Mouse (Mus musculus): ENCODE data around the gene Aaas. TPM values are rescaled to one million over a fixed set of nuclear protein-coding genes. Genes with fewer than 3 reads are reported as not detected.

The Aaas gene
- 47.2 and 52.8 TPM in 2 replicates for polyA plus RNA-seq (2012; rRNA removed; ENCODE audit: low replicate concordance)

GRCm38 (mm10) chr15:102350138-102350941, at the start of gene Aaas:
Gene Aaas (minus strand): TSS chr15:102350771.

DNA sequence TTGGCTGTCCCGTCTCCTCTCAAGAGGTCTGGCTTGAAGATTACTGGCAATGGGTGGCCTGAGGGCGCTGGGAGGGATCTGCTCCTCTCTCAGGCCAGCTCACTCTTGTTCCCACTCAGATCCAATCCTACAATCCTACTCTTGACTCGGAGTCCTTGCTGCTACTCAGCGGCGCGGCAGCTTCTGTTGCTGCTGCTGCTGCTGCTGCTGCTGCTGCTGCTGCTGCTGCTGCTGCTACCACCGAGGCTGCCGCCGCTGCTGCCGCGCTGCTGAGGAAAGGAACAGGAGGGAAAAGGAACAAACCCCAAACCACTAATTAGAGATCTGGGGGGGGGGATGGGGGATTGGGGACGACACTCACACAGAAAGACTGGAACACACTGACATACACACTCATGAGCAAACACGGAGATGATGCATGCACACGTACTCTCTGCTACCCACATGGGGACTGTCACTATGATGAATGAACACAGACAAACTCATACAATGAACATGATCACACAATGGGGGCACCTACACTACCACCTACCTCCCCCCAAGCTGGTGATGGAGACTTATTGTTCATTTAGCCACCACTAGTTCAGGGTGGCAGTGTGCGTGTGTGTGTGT, 16.3 kb upstream of the Aaas start, which contains the start of gene Sp7:
Gene Sp7, minus strand, starts transcription at position 450 of the 612 bp plus-strand sequence.

DNA sequence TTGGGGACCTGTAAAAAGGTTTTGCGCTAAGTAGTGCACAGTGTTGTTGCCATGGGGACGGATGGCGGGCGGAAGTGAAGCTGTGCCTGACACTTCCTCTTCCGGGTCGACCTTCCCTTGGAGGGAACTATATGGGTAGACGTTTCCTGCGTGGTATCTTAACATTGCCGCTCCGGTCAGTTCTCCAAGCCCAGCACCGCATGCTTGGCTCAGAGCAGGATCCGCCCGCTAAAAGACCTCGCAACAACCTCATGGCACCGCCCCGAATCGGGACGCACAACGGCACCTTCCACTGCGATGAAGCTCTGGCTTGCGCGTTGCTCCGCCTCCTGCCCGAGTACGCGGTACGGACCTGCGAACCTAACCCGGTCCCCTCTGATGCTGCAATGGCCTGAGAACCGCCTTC, 19.0 kb downstream of the Aaas start, which contains the start of gene Myg1:
Gene Myg1, plus strand, starts transcription at position 100 of the 406 bp plus-strand sequence.

DNA sequence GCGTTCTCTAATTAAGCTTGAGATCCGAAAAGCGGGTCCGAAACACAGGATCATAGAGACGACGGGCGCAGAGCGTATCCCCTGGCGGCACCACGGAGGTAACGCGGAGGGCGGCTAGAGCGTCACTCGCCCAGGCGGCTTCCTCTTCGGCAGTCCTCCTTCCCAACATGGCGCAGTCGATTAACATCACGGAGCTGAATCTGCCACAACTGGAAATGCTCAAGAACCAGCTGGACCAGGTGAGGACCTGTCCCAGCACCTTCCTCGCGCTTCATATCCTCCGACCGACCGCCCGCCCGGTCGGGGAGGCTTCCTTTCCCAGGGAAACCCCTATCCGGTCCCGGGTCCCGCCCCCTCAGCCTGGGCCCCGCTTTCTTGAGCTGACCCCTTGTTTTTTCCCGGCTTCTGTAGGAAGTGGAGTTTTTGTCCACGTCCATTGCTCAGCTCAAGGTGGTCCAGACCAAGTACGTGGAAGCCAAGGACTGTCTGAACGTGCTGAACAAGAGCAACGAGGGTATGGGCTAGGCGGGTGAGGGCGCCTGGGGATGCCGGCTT, 24.5 kb downstream of the Aaas start, which contains the start of gene Pfdn5:
Gene Pfdn5, plus strand, starts transcription at position 95 of the 555 bp plus-strand sequence.

GRCm38 (mm10) chr15:102295633-102296367, 54.8 kb downstream of the Aaas start, which contains the start of gene Espl1:
Gene Espl1 (plus strand): TSS chr15:102296266.

Other genes starting within 250 kb of the Aaas start
- 34.5 and 35.3 TPM in 2 replicates for gene Spryd3, start 214.5 kb downstream of the Aaas start, polyA plus RNA-seq (2012; rRNA removed; ENCODE audit: low replicate concordance)
- 247 and 395 TPM in 2 replicates for gene Igfbp6, start 206.4 kb downstream of the Aaas start, polyA plus RNA-seq (2012; rRNA removed; ENCODE audit: low replicate concordance)
- 0.95 and 1.1 TPM in 2 replicates for gene Soat2, start 200.2 kb downstream of the Aaas start, polyA plus RNA-seq (2012; rRNA removed; ENCODE audit: low replicate concordance)
- 24.1 and 33.0 TPM in 2 replicates for gene Zfp740, start 147.5 kb downstream of the Aaas start, polyA plus RNA-seq (2012; rRNA removed; ENCODE audit: low replicate concordance)
- gene Csad, start 146.0 kb downstream of the Aaas start, polyA plus RNA-seq (2012; rRNA removed; ENCODE audit: low replicate concordance) = 310 and 374 TPM in 2 replicates
- 54.5 and 78.5 TPM in 2 replicates for gene Itgb7, start 118.8 kb downstream of the Aaas start, polyA plus RNA-seq (2012; rRNA removed; ENCODE audit: low replicate concordance)
- 62.7 and 82.3 TPM in 2 replicates for gene Rarg, start 93.3 kb downstream of the Aaas start, polyA plus RNA-seq (2012; rRNA removed; ENCODE audit: low replicate concordance)
- 0.20 and 0.32 TPM in 2 replicates for gene Gm9918, start 80.2 kb downstream of the Aaas start, polyA plus RNA-seq (2012; rRNA removed; ENCODE audit: low replicate concordance)
- 117 and 134 TPM in 2 replicates for gene Mfsd5, start 71.3 kb downstream of the Aaas start, polyA plus RNA-seq (2012; rRNA removed; ENCODE audit: low replicate concordance)
- 2.8 and 2.9 TPM in 2 replicates for gene Espl1, start 54.5 kb downstream of the Aaas start, polyA plus RNA-seq (2012; rRNA removed; ENCODE audit: low replicate concordance)
- 50.1 and 98.8 TPM in 2 replicates for gene Pfdn5, start 24.7 kb downstream of the Aaas start, polyA plus RNA-seq (2012; rRNA removed; ENCODE audit: low replicate concordance)
- gene Myg1, start 19.1 kb downstream of the Aaas start, polyA plus RNA-seq (2012; rRNA removed; ENCODE audit: low replicate concordance) = 57.4 and 61.0 TPM in 2 replicates
- 0.20 and 0.33 TPM in 2 replicates for gene Sp7, start 16.4 kb upstream of the Aaas start, polyA plus RNA-seq (2012; rRNA removed; ENCODE audit: low replicate concordance)
- gene Sp1, start 55.4 kb upstream of the Aaas start, polyA plus RNA-seq (2012; rRNA removed; ENCODE audit: low replicate concordance) = 19.4 and 25.9 TPM in 2 replicates
- gene Amhr2, start 94.6 kb upstream of the Aaas start, polyA plus RNA-seq (2012; rRNA removed; ENCODE audit: low replicate concordance) = 3.6 and 6.7 TPM in 2 replicates
- 198 and 203 TPM in 2 replicates for gene Prr13, start 108.3 kb upstream of the Aaas start, polyA plus RNA-seq (2012; rRNA removed; ENCODE audit: low replicate concordance)
- 437 and 514 TPM in 2 replicates for gene Pcbp2, start 119.8 kb upstream of the Aaas start, polyA plus RNA-seq (2012; rRNA removed; ENCODE audit: low replicate concordance)
- not detected in 2 replicates for gene Gm10337, start 153.0 kb upstream of the Aaas start, polyA plus RNA-seq (2012; rRNA removed; ENCODE audit: low replicate concordance)
- gene Map3k12, start 166.3 kb upstream of the Aaas start, polyA plus RNA-seq (2012; rRNA removed; ENCODE audit: low replicate concordance) = 10.0 and 11.0 TPM in 2 replicates
- 69.0 and 82.6 TPM in 2 replicates for gene Tarbp2, start 167.4 kb upstream of the Aaas start, polyA plus RNA-seq (2012; rRNA removed; ENCODE audit: low replicate concordance)
- gene Npff, start 174.2 kb upstream of the Aaas start, polyA plus RNA-seq (2012; rRNA removed; ENCODE audit: low replicate concordance) = 9.0 and 11.3 TPM in 2 replicates

Measured in mammary gland, adult 2 months (tissue).